Mouse (Mus musculus) G1E (cell line): ENCODE measurements around the gene Bola3. TPM values are rescaled to one million over a fixed set of nuclear protein-coding genes. Genes with fewer than 3 reads are reported as not detected.

Source experiments
- ATAC-seq: 2 replicates; pipeline ENCODE4 v1.8.0; 2016; ENCODE audit warnings: mild to moderate bottlenecking; ENCODE audit not compliant: insufficient number of reproducible peaks, poor library complexity, low FRiP score, severe bottlenecking; ENCODE audit errors: extremely low read depth
- DNase-seq: peaks from one replicate; pipeline ENCODE4 v3.0.0; 2012; ENCODE audit warnings: low spot score
- H3K27me3 ChIP-seq: 2 replicates; pipeline ENCODE4 v1.6.1; 2012; ENCODE audit warnings: mild to moderate bottlenecking, low read length, inconsistent platforms; ENCODE audit not compliant: insufficient read depth
- H3K36me3 ChIP-seq: replicated peaks from 2 replicates; pipeline ENCODE3; 2012; ENCODE audit warnings: mild to moderate bottlenecking, inconsistent platforms
- H3K4me1 ChIP-seq: 2 replicates; pipeline ENCODE4 v1.6.1; 2012; ENCODE audit warnings: low read depth, low read length, inconsistent platforms, mixed read lengths; ENCODE audit not compliant: insufficient read depth
- H3K4me3 ChIP-seq: 2 replicates; pipeline ENCODE4 v1.5.1; 2012; ENCODE audit warnings: low read depth, mild to moderate bottlenecking, inconsistent platforms, low read length, moderate library complexity, mixed read lengths
- H3K9me3 ChIP-seq: replicated peaks from 2 replicates; pipeline ENCODE4 v1.6.1; 2012; ENCODE audit warnings: inconsistent platforms
- CTCF ChIP-seq: IDR thresholded peaks from 2 replicates; pipeline ENCODE4 v1.5.1; 2012; ENCODE audit warnings: low read depth, low read length, inconsistent platforms, mixed read lengths
- GATA1 ChIP-seq: IDR thresholded peaks from 2 replicates; pipeline ENCODE4 v1.6.1; 2012; ENCODE audit warnings: borderline replicate concordance, low read length, inconsistent platforms, mixed read lengths
- GATA2 ChIP-seq: IDR thresholded peaks from 2 replicates; pipeline ENCODE4 v1.6.1; 2012; ENCODE audit warnings: low read depth, low read length, inconsistent platforms, borderline replicate concordance
- POLR2AphosphoS5 ChIP-seq: IDR thresholded peaks from 2 replicates; pipeline ENCODE4 v1.6.1; 2012; ENCODE audit warnings: low read depth, low read length, inconsistent platforms; ENCODE audit not compliant: insufficient replicate concordance
- TAL1 ChIP-seq: conservative IDR thresholded peaks from 2 replicates; pipeline ENCODE4 v1.6.1; 2012; ENCODE audit warnings: low read depth, low read length, inconsistent platforms, mixed read lengths
- polyA plus RNA-seq: library from polyadenylated mRNA; stranded (reverse); fragments of >175 nt; gene quantifications from 2 replicates; pipeline ENCODE4 v1.2.3, GENCODE M21; 2012
- total RNA-seq, 2 experiments: library from RNA; stranded (forward) in 1 of 2; stranded (reverse) in 1 of 2; fragments of 200-1000 nt in 1 of 2; fragments of >200 nt in 1 of 2; fragmentation: Nextera tagmentation in 1 of 2; gene quantifications; 2 replicates each; pipeline ENCODE4 v1.2.3; 2014 to 2017

The Bola3 gene
- total and polyA plus RNA-seq, 3 experiments, result 60.6 to 191 (median 109) TPM

DNA sequence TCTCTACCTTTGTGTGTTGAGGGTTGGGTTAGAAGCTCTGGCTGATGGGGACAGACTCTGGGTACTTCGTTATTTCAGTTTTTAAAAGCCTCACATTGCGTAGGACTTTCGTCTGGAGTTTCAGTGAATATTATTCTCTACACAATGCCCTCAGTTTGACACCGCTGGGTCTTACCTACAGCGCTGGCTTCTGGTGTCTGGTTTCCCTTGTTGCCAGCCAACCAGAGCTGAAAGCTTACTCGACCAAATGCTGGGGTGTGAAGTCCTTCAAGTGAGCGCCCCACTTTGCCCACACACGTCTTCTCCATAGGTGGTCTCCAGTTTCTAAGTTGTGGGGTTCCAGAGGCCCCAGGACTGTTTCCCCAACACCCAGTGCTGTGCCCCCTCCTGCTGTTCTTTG, 48.8 kb downstream of the Bola3 start:
- DNase-seq, result no peak
- no peaks in the 10 kb centered on the region for H3K27me3 ChIP-seq
- no peaks in the 10 kb centered on the region for H3K9me3 ChIP-seq
- peaks cover 17% of the 10 kb centered on the region for H3K4me1 ChIP-seq
- no peak overlapping the region for H3K4me3 ChIP-seq
- TF ChIP-seq TAL1 (no peak), GATA2 (no peak), GATA1 (no peak), CTCF (no peak), POLR2AphosphoS5 (no peak)
- no peak for ATAC-seq
- peaks cover 98% of the 10 kb centered on the region for H3K36me3 ChIP-seq

DNA sequence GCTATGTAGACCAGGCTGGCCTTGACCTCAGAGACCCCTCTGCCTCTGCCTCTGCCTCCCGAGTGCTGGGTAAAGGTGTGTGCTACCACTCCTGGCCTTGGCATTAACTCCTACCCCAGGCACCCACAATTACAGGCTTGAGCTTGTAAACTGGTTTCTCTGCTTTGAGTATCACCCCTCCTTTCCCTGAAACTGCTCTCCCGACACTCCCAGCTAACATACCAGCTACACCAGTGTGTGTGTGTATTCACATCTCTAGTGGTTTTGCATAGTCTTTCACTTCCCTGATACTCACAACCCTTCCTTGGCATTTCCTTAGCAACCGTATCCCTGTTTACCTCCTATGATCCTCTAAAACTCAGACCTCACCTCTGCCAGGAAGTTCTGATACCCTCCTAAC, 50.8 kb downstream of the Bola3 start:
- peaks cover 17% of the 10 kb centered on the region for H3K4me1 ChIP-seq
- no peak overlapping the region for H3K4me3 ChIP-seq
- TF ChIP-seq TAL1 (no peak), CTCF (no peak), POLR2AphosphoS5 (no peak), GATA1 (no peak), GATA2 (no peak)
- peaks cover 98% of the 10 kb centered on the region for H3K36me3 ChIP-seq
- H3K27me3 ChIP-seq, result no peaks in the 10 kb centered on the region
- no peak for DNase-seq
- no peak for ATAC-seq
- no peaks in the 10 kb centered on the region for H3K9me3 ChIP-seq

DNA sequence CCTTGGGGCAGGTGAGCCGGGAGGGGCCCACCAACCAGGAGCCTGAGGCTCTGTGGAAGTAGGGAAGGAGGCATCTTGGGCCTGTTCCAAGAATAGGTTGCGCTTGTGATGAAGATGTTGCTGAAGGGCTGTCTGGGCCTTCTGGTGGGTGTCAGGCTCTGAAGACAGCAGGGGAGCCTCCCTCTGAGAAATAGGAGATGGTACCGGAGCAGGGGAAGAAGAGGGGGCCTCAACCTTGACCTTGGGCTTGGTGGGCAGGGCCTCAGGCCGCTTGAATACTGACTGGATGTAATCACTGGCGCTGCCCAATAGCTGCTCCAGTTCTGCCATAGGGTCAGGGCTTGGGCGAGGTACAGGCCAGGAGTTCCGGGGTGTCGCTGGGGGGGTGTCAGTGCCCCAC, 54.5 kb downstream of the Bola3 start:
- Histone ChIP-seq H3K4me3 (no peak overlapping the region), H3K36me3 (peaks cover 99% of the 10 kb centered on the region), H3K9me3 (no peaks in the 10 kb centered on the region), H3K27me3 (no peaks in the 10 kb centered on the region), H3K4me1 (peaks cover 6% of the 10 kb centered on the region; the same call in 1 of the 2 replicates)
- ATAC-seq (no peak), DNase-seq (no peak)
- no peak for TF ChIP-seq TAL1
- TF ChIP-seq GATA2, result no peak
- no peak for TF ChIP-seq GATA1
- TF ChIP-seq POLR2AphosphoS5, result no peak

DNA sequence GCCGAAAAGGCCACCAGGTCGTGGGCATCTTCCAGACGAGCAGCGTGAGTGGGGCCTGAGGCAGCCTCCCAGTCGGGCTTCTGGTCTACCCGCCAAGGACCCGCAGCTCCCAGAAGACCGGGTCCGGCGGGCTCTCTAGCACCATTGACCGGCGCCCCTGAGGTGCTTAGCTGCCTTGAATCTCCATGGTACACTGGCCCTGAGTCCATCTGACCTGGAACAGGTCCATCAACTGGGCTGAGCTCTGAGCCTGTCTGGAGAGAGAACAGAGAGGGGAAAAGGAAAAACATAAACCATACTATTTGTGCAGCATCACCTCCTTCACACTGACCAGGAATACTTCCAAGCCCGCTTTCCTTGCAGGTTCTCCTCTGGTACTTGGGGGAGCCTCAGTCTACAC, 55.6 kb downstream of the Bola3 start:
- TF ChIP-seq TAL1 (no peak), GATA2 (no peak), CTCF (no peak), POLR2AphosphoS5 (no peak), GATA1 (no peak)
- H3K4me1 ChIP-seq, result peaks cover 5% of the 10 kb centered on the region; the same call in 1 of the 2 replicates
- H3K9me3 ChIP-seq, result no peaks in the 10 kb centered on the region
- H3K27me3 ChIP-seq, result no peaks in the 10 kb centered on the region
- peaks cover 98% of the 10 kb centered on the region for H3K36me3 ChIP-seq
- H3K4me3 ChIP-seq, result no peak overlapping the region
- no peak for ATAC-seq
- DNase-seq, result no peak

- TF ChIP-seq CTCF, result no peak
- DNase-seq, result no peak
- H3K27me3 ChIP-seq, result no peaks in the 10 kb centered on the region
- no peak for ATAC-seq
- no peak overlapping the region for H3K4me3 ChIP-seq
- H3K4me1 ChIP-seq, result peaks cover 5% of the 10 kb centered on the region; the same call in 1 of the 2 replicates
- peaks cover 98% of the 10 kb centered on the region for H3K36me3 ChIP-seq
- H3K9me3 ChIP-seq, result no peaks in the 10 kb centered on the region
Measured at GRCm38 (mm10) chr6:83405511-83406064, 56.6 kb downstream of the Bola3 start.

- no peak for TF ChIP-seq GATA2
- no peak for TF ChIP-seq POLR2AphosphoS5
- no peak for TF ChIP-seq TAL1
- no peak for TF ChIP-seq CTCF
- no peak for TF ChIP-seq GATA1
- no peak for ATAC-seq
- DNase-seq, result no peak
- Histone ChIP-seq H3K9me3 (no peaks in the 10 kb centered on the region), H3K27me3 (no peaks in the 10 kb centered on the region), H3K36me3 (peaks cover 97% of the 10 kb centered on the region), H3K4me3 (no peak overlapping the region), H3K4me1 (peaks cover 18% of the 10 kb centered on the region)
Measured at GRCm38 (mm10) chr6:83408510-83408909, 59.6 kb downstream of the Bola3 start.

Other genes with a start within 250 kb of the Bola3 start
- gene Ccdc142, start 247.5 kb upstream of the Bola3 start, total RNA-seq (2014; fragmentation: Nextera tagmentation), result 1.0 and 3.4 TPM in 2 replicates
- 4.2 and 4.4 TPM in 2 replicates for gene Ccdc142, start 247.5 kb upstream of the Bola3 start, total RNA-seq (2017)
- 5.5 and 6.3 TPM in 2 replicates for gene Ccdc142, start 247.5 kb upstream of the Bola3 start, polyA plus RNA-seq
- 2.6 and 2.9 TPM in 2 replicates for gene Gm42688, start 247.5 kb upstream of the Bola3 start, total RNA-seq (2014; fragmentation: Nextera tagmentation)
- 3.9 and 4.3 TPM in 2 replicates for gene Gm42688, start 247.5 kb upstream of the Bola3 start, total RNA-seq (2017)
- 2.5 and 3.4 TPM in 2 replicates for gene Gm42688, start 247.5 kb upstream of the Bola3 start, polyA plus RNA-seq
- 17.5 and 22.1 TPM in 2 replicates for gene Mrpl53, start 240.1 kb upstream of the Bola3 start, total RNA-seq (2014; fragmentation: Nextera tagmentation)
- gene Mrpl53, start 240.1 kb upstream of the Bola3 start, total RNA-seq (2017), result 28.5 and 32.5 TPM in 2 replicates
- 43.2 and 51.2 TPM in 2 replicates for gene Mrpl53, start 240.1 kb upstream of the Bola3 start, polyA plus RNA-seq
- gene Mogs, start 233.7 kb upstream of the Bola3 start, total RNA-seq (2014; fragmentation: Nextera tagmentation), result 26.5 and 28.3 TPM in 2 replicates
- gene Mogs, start 233.7 kb upstream of the Bola3 start, total RNA-seq (2017), result 44.6 and 47.7 TPM in 2 replicates
- 104 and 116 TPM in 2 replicates for gene Mogs, start 233.7 kb upstream of the Bola3 start, polyA plus RNA-seq
- gene Wbp1, start 227.6 kb upstream of the Bola3 start, total RNA-seq (2014; fragmentation: Nextera tagmentation), result 30.8 and 49.1 TPM in 2 replicates
- 94.7 and 104 TPM in 2 replicates for gene Wbp1, start 227.6 kb upstream of the Bola3 start, total RNA-seq (2017)
- gene Wbp1, start 227.6 kb upstream of the Bola3 start, polyA plus RNA-seq, result 32.3 and 47.9 TPM in 2 replicates
- gene Ino80b, start 223.7 kb upstream of the Bola3 start, total RNA-seq (2014; fragmentation: Nextera tagmentation), result 19.7 and 20.5 TPM in 2 replicates
- gene Ino80b, start 223.7 kb upstream of the Bola3 start, total RNA-seq (2017), result 21.1 and 27.1 TPM in 2 replicates
- 121 and 171 TPM in 2 replicates for gene Ino80b, start 223.7 kb upstream of the Bola3 start, polyA plus RNA-seq
- 6.8 and 7.6 TPM in 2 replicates for gene Rtkn, start 213.7 kb upstream of the Bola3 start, total RNA-seq (2014; fragmentation: Nextera tagmentation)
- 4.0 and 4.9 TPM in 2 replicates for gene Rtkn, start 213.7 kb upstream of the Bola3 start, total RNA-seq (2017)
- gene Rtkn, start 213.7 kb upstream of the Bola3 start, polyA plus RNA-seq, result 34.2 and 48.4 TPM in 2 replicates
- not detected in 2 replicates for gene Wdr54, start 192.8 kb upstream of the Bola3 start, total RNA-seq (2014; fragmentation: Nextera tagmentation)
- gene Wdr54, start 192.8 kb upstream of the Bola3 start, total RNA-seq (2017), result 0.27 TPM in 1 of 2 replicates, not detected in the other
- not detected in 2 replicates for gene Wdr54, start 192.8 kb upstream of the Bola3 start, polyA plus RNA-seq
- gene 1700003E16Rik, start 192.7 kb upstream of the Bola3 start, total RNA-seq (2014; fragmentation: Nextera tagmentation), result not detected in 2 replicates
- gene 1700003E16Rik, start 192.7 kb upstream of the Bola3 start, total RNA-seq (2017), result 0.12 and 0.16 TPM in 2 replicates
- not detected in 2 replicates for gene 1700003E16Rik, start 192.7 kb upstream of the Bola3 start, polyA plus RNA-seq
- gene Dctn1, start 183.2 kb upstream of the Bola3 start, total RNA-seq (2014; fragmentation: Nextera tagmentation), result 83.0 and 86.3 TPM in 2 replicates
- 31.0 and 51.6 TPM in 2 replicates for gene Dctn1, start 183.2 kb upstream of the Bola3 start, total RNA-seq (2017)
- gene Dctn1, start 183.2 kb upstream of the Bola3 start, polyA plus RNA-seq, result 243 and 444 TPM in 2 replicates
- gene Slc4a5, start 129.3 kb upstream of the Bola3 start, total RNA-seq (2014; fragmentation: Nextera tagmentation), result not detected in 2 replicates
- gene Slc4a5, start 129.3 kb upstream of the Bola3 start, total RNA-seq (2017), result 0.05 TPM in 1 of 2 replicates, not detected in the other
- not detected in 2 replicates for gene Slc4a5, start 129.3 kb upstream of the Bola3 start, polyA plus RNA-seq
- gene Mthfd2, start 23.2 kb upstream of the Bola3 start, total RNA-seq (2014; fragmentation: Nextera tagmentation), result 36.6 and 37.9 TPM in 2 replicates
- gene Mthfd2, start 23.2 kb upstream of the Bola3 start, total RNA-seq (2017), result 26.2 and 31.5 TPM in 2 replicates
- gene Mthfd2, start 23.2 kb upstream of the Bola3 start, polyA plus RNA-seq, result 35.8 and 39.8 TPM in 2 replicates
- 111 and 119 TPM in 2 replicates for gene Mob1a, start 23.1 kb upstream of the Bola3 start, total RNA-seq (2014; fragmentation: Nextera tagmentation)
- gene Mob1a, start 23.1 kb upstream of the Bola3 start, total RNA-seq (2017), result 236 and 238 TPM in 2 replicates
- 142 and 156 TPM in 2 replicates for gene Mob1a, start 23.1 kb upstream of the Bola3 start, polyA plus RNA-seq
- gene Tet3, start 109.9 kb downstream of the Bola3 start, total RNA-seq (2014; fragmentation: Nextera tagmentation), result 94.9 and 95.4 TPM in 2 replicates
- 14.9 and 17.6 TPM in 2 replicates for gene Tet3, start 109.9 kb downstream of the Bola3 start, total RNA-seq (2017)
- gene Tet3, start 109.9 kb downstream of the Bola3 start, polyA plus RNA-seq, result 40.0 and 71.1 TPM in 2 replicates
- gene Dguok, start 157.8 kb downstream of the Bola3 start, total RNA-seq (2014; fragmentation: Nextera tagmentation), result 25.1 and 29.0 TPM in 2 replicates
- gene Dguok, start 157.8 kb downstream of the Bola3 start, total RNA-seq (2017), result 25.6 and 26.0 TPM in 2 replicates
- 6.7 and 9.4 TPM in 2 replicates for gene Dguok, start 157.8 kb downstream of the Bola3 start, polyA plus RNA-seq
- gene Actg2, start 187.1 kb downstream of the Bola3 start, total RNA-seq (2014; fragmentation: Nextera tagmentation), result not detected in 2 replicates
- 0.11 and 0.17 TPM in 2 replicates for gene Actg2, start 187.1 kb downstream of the Bola3 start, total RNA-seq (2017)
- gene Actg2, start 187.1 kb downstream of the Bola3 start, polyA plus RNA-seq, result not detected in 2 replicates
- 47.3 and 55.2 TPM in 2 replicates for gene Stambp, start 223.6 kb downstream of the Bola3 start, total RNA-seq (2014; fragmentation: Nextera tagmentation)
- 7.0 and 8.2 TPM in 2 replicates for gene Stambp, start 223.6 kb downstream of the Bola3 start, total RNA-seq (2017)
- 1.8 and 1.9 TPM in 2 replicates for gene Stambp, start 223.6 kb downstream of the Bola3 start, polyA plus RNA-seq